Mouse (Mus musculus): ENCODE data around the gene Pimreg.

DNA sequence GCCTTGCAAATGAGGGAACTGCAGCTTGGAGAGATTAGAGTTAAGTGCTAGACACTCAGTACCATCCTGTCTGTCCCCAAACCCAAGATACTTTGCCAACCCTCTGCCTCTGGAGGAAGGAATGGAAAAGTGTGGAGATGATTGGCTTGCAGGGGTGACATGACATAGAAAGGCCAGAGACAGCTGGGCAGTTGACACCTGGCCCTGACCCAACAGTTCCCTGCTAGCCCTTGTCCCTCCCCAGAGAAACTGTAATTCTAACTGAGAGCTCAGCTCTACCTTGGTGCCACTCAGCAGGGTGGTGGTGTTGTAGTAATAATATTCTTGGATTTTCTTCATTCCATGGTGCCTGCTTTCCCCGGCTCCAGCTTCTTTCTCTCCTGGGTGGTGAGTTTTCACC is 29.9 kb upstream of the Pimreg start:
- no peak for TF ChIP-seq CTCF (IDR thresholded peaks at IDR 0.05; ENCODE audit: low read depth, low read length)
- TF ChIP-seq GATA1 (IDR thresholded peaks at IDR 0.05; ENCODE audit: borderline replicate concordance, low read length) = no peak
- no peak for TF ChIP-seq TAL1 (conservative IDR thresholded peaks at IDR 0.05; ENCODE audit: low read depth, low read length)
- TF ChIP-seq GATA2 (IDR thresholded peaks at IDR 0.05; ENCODE audit: borderline replicate concordance, low read depth, low read length) = no peak

All from G1E (cell line).